Mouse (Mus musculus): Measurements from ENCODE around the gene Sox5.

The Sox5 gene

DNA sequence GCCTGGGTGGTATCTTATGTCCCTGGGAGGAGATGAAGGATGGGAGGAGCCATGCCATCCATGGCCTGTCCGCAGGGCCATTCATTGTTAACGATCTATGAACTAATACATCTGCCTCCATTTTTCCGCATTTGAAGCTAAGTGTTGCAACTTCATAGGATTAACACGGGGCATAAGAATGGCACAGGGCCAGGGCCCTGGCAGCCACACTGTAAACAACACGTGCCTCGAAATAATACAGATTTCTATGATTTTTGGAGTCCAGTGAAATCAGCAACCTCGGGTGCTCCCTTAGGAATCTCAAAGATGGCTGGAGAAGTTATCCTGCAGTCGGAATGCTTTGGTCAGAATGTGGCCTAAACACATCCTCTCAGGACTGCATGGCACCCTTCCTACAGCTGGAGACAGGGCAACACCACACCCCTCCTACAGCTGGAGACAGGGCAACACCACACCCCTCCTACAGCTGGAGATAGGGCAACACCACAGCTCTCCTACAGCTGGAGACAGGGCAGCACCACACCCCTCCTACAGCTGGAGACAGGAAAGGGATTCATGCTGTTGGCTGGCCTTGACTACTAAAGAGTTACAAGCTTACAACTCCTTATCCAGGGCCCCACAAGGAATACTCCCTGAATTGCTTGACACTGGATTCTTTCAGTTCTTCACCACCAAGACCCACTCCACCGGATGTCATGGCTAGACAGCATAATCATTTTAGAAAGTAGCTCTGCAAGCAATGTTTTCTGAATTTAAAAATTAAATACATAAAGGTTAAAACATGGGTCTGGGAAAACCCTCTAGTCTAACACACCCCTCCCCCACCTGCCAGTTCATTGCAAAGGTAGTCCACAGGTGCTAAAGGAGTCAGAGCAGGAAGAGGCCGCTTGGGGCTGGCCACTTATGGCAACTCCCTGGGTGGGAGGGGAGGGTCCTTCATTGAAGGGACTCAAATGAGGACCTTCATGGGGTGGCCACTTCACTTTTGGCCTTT, 122.4 kb downstream of the Sox5 start:
- DNase-seq (ENCODE audit: low read depth, low spot score), result peak; percentile 13

DNA sequence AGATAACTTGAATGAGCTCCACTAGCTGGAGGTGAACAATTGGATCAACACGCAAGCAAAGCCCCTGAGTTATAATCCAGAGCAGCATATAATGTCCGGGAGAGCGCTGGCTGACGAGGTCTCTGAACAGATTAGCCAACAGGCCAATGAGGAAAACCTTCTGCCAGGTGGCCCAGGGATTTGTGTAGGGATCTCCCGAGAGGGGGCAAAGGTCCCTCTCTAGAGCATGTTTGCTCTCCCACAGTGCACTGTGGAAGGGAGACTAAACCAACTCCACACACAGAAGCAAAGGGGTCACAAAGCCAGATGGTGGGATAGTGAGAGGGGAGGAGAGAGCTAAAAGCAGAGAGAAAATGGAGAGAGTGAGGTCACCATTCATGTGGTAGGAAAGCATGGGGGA, 128.9 kb downstream of the Sox5 start:
- DNase-seq (ENCODE audit: low read depth, low spot score), result no peak

DNA sequence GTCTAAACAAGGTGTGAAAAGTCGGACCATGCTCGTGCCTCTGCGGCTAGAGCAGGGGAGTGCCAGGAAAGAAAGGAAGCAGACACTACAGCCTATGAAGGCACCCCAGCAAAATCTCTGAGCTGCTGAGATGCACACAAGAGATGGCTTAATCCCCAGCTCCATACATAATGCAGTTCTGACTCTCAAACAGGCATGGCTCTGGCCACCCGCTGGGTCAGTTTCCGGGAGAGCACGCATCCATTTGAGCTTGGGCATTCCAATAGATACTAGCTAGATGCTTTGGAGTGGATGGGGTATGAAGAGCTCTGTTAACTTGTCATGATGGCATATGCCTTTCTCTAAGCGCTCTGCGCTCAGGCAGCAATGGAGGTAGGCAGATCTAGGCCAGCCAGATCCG, 132.9 kb downstream of the Sox5 start:
- peak; percentile 16 for DNase-seq (ENCODE audit: low read depth, low spot score)

DNA sequence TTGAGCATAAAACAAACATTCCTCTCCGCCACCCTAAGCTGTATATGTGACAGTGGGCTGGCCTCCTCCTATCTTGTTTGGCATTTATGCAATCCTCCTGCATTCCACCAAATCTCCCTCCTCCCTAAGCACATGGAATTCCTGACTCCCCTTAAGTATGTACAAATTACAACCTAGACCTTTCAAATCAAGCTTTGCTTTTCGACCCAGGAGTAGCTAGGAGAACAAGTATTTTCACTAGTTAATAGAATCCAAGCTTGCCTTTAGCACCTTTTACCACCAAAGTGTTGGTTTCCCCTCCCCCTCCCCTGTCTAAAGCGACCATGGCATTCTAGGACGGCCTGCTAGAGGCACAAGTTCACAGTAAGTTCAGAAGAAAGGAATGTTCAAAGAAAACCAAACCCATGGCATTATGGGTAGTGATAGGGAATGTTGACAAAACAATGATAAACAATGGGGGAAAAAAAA, 133.6 kb downstream of the Sox5 start:
- DNase-seq (ENCODE audit: low read depth, low spot score), result no peak

DNA sequence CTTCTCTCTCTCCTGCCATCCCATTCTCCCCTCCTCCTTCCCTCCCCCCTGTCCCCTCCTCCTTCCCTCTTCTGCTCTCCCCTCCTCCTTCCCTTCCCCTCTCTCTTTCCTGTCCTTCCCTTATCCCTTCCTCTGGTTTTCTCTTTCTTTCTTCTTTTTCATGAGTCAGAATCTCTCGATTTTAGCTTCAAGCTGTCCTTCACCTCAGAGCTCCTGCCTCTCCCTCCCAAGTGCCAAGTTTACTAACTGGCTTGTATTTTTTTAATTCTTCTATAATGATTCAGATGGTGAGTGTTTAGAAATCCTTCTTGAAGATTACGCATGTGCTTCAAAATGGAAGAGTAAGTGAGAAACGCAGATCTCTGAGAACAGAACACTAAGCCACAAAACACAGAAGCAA, 135.4 kb downstream of the Sox5 start:
- no peak for DNase-seq (ENCODE audit: low read depth, low spot score)

DNA sequence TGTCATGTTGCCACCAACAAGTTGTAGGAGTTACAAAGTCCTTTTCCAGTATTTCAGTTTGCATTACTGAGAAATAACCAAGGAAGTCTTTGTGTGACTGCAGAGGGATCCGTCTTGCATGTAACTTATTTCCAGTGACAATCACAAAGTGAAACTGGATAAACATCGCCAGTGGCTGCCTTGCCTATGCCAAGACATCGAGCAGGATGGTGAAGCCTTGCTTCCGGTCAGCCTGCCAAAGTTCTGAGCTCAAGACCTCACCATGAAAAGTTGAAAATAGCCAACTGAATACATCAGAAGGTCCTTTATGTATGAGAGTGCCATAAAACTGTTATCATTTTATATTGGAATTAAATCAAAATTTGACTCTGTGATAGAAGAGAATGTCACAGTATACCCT, 136.0 kb downstream of the Sox5 start:
- no peak for DNase-seq (ENCODE audit: low read depth, low spot score)

DNA sequence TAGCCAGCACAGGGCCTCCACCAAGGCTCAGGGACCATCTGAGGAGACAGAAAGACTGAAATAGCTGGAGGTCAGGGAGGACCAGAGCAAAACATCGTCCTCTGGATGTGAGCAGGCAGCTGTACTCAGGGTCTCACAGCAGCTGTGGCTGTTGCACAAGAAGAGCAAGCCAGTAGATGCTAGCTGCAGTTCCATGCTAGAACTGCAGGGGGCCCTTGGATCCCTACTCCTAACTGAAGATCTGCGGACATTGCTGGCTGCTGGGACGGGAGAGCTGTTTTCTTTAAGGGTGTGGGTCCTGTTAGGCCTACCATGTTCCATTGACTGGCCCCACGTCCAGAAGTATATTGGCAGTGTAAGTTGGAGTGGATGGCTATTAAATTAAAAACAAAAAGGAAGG, 137.1 kb downstream of the Sox5 start:
- peak; percentile 76 for DNase-seq (ENCODE audit: low read depth, low spot score)

DNA sequence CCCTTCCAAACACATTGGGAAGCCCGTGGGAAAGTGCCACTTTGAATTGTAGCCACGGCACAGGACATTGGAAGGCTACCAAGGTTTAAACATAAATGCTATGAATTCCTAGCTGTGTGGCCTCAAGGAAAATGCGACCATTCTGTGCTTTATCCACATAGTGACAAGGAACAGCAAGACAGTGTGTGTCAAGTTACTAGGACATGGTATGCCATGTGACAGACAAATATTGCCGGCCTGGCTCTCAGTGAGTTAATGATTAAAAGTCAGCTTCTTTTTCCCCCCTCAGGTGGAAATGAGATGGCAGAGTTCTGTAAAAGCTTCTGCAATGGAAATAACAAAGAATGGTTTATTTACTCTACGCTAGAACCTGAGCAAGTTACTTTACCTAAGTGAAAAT, 138.2 kb downstream of the Sox5 start:
- DNase-seq (ENCODE audit: low read depth, low spot score), result no peak

DNA sequence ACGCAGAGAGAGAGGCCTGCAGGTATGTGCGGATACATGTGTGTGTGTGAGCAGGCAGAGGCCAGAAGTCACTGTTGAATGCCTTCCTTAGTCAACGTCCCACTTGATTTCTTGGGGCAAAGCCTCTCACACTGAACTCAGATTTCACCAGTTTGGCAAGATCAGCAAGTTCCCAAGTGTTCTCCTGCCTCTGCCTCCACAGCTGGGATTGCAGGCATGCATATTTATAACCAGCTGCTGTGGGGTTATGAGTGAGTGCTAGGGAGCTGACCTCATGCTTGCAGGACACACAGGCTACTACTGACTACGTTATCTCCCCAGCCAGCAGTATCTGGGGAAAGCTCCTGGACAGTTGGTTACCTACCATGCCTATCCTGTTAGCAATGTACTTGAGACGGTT, 139.9 kb downstream of the Sox5 start:
- DNase-seq (ENCODE audit: low read depth, low spot score), result no peak

DNA sequence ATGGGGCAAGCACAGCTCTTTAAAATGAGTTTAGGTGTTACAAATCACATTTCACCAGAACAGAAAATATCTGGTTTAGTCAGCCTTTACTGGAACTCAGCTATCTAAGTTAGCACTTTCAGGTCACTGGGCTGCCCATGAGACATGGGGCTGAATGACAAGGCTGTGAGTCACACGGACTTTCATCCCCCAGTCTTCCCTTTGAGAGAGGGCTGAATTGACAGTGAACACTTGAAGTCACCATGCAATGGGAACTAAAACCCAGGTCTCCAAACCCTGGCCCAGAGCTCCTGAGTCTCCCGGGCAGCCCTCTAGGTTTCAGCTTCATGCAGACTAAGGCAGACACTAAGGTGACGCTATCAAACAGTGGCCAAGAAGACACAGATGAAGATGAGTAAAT, 141.2 kb downstream of the Sox5 start:
- no peak for DNase-seq (ENCODE audit: low read depth, low spot score)

DNA sequence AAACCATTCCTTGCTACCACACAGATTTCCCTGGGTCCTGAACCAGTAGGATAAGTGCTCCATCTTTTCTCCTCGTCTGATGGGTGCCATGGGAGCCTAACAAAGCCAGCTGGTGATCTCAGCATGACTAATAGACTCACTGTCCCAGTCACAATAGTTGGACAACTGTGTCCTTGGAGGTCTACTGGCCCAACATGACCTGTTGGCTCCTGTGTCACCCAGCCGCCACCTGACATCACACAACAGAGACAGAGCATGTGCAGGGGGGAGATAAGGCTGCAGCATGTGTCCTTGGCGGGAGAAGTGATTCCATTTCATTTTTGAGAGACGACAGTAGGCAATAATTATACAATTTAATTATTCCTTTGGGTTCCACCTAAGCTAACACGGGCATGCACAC, 143.2 kb downstream of the Sox5 start:
- no peak for DNase-seq (ENCODE audit: low read depth, low spot score)

DNA sequence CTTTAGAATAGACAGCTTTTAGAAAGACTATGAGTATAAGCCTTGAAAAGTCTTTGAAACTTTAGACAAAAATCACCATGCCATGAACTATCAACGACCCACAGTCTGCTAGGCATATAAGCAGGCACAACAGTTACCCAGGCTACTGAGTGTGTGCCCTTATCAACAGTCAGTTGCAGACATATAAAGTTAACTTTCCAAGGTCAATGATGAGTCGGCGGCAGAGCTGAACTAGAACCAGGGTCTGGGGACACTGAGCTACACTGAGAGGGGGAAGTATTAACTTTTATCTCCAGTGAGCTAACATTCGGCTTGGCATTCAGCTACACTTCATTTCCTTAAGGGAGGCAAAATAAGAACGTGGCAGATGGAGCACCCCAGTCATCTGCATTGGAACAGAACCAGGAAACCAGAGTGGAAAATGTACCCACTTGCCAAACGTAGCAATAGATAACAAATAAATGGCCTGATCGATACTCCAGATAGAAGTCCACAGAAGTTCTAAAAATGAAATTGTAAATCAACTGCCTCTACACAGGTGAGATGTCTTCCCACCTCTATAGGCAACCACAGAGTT, 154.2 kb downstream of the Sox5 start:
- DNase-seq (ENCODE audit: low read depth, low spot score), result no peak

DNA sequence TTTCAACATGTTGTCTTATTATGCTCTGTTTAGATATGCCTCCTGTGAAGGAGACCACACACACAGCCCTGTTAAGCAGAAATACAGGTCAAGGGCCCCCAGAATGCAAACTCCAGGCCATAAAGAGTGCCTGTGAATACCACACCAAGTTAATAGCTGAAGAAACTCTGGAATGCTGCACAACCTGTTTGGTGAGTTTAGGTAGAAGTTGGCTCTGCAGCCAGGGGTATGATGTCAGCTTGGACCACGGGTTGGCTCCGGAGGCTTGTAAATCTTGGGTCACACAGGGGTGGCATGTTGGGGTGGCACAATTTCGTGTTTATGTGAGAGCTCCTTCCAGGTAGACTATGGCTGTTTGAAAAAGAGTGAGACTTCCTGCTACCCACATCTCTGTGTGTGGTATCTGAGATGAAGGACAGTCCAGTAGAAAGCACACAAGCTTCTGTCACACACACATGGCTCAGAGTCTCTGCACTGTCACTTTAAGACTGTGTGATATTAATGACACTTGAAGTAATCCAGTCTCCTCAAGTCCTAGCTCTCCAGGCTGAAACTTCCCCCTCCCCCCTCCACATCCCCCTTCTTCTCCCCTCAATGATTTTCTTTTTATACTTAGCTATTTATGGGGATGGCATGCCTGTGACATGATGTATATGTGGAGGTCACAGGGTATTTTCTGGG, 160.5 kb downstream of the Sox5 start:
- DNase-seq (ENCODE audit: low read depth, low spot score), result no peak

DNA sequence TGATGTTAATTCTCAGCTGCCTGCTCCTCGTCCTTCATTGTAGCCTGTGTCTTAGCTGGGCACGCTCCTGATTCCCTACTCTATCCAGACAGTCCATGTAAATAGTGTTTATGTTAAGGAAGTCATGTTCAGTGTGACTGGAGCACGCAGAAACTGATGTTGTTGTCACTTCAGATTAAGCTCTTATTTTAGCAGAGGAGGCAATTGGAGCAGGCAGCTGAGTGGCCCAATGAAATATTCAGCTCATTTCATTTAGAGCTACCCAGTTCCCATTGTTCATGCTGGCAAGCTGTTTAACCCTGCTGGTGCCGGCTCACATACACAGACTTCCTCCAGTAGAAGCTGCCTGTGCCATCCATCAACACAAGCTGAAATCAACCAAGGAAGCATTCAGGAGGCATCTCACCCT, 170.4 kb downstream of the Sox5 start:
- no peak for DNase-seq (ENCODE audit: low read depth, low spot score)

DNA sequence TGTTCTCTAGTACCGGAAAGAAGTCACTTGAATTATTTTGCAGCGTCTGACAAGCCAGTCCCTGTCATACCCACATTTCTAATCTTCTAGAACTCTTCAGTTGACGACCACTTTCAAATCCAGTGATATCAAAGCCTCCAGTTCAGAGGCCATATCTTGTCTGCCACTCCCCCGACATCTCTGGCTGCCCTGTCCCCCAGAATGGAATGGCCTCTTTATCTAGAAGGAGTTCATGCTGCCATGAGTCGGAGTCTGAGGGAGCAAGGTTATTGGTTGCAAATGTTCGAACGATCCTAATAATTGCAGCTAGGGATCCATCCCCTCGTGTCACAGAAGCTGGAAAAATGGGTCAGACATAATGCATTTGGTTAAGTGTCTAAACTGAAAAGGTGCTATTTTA, 170.9 kb downstream of the Sox5 start:
- no peak for DNase-seq (ENCODE audit: low read depth, low spot score)

DNA sequence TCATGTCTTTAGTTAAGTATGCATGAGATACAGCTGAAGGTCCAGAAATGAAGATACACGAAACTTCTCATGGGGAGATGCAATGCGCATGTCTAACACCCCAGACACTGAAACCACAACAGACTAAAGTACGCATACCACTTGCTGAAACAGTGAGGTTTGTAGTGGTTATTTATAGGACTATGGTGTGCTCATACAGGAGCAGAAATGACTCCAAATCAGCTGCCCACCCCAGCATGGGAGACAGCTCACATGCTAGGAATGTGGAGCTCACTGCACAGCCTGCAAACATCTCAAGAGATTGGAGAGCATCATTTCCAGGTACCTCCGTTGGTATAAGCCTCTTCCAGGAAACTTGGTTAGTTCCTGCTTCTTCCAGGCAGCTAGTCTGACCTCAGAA, 178.9 kb downstream of the Sox5 start:
- no peak for DNase-seq (ENCODE audit: low read depth, low spot score)

DNA sequence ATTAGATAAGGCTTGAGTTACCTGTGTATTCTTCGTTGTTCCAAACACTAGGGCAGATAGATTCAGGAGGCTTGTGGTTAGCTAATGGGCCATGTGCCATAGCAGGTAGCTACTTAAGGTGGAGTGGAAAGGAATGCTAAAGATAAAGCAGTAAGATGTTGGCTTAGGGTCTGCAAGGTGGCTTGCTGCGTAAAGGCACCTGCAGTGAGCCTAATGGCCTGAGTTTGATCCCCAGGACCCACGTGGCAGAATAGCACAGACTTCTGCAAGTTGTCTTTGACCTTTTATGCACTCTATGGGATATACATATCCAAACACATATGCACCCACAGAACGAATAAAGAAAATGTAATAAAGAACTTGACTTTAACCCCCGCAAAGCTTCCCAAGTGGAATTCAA, 181.4 kb downstream of the Sox5 start:
- no peak for DNase-seq (ENCODE audit: low read depth, low spot score)

DNA sequence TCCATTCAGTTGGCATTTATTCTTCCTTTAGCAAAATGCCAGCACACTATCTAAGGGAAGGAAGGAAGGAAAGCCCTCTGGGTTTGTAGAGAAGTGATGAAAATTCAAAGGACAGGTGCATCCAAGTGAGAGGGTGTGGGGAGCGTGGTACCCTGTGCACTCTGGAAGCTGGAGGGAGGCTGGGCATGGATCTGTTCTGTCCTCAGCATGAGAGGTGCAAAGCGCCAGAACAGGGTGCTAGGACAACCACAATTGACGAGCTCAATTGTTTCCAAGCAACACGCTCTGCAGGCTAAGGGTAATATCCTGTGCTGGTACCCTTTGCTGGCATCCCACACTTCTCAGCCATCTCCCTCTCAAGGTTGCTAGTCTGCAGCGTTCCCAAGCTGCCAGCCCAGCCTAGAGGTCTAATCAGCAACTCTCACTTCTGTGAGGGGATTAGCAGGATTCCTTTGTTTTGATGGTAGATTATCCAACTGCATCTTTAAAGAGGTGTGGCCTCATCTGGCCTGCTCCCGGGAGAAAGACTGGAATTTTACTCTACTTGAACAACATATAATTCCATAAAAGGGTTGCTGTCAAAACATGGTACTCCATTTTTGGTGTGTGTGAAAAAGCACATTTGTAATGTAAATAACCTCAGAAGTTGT, 183.3 kb downstream of the Sox5 start:
- DNase-seq (ENCODE audit: low read depth, low spot score), result no peak

DNA sequence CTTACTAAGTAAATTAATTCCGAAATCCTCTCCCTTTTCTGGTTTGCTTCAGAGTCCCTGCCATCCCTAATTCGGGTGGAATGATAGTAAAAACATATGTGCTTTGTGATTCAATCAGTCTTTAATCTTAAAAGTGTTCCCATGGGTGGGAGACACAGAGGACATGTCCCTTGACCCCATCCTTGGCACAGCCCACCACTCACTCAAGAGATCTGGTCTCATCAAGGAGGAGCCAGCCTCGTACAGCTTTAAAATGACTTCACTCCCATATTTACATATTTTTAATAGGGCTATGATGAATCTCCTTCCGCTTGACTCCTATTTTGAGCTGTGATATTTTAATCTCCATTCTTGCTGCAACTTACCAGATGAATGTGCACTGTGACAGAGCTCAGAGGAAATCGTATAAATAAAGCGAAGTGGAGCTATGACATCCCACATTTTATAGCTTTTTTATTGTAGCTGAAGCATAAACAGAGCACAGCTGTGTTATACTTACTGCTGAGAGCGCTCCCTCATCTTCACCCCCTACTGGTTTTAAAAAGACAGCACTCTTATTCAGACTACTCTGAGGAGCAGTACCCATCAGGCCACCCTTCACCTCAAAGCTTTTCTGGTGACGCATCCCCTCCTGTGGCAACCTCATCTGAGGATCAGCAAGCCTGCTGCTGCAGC, 185.1 kb downstream of the Sox5 start:
- no peak for DNase-seq (ENCODE audit: low read depth, low spot score)

DNA sequence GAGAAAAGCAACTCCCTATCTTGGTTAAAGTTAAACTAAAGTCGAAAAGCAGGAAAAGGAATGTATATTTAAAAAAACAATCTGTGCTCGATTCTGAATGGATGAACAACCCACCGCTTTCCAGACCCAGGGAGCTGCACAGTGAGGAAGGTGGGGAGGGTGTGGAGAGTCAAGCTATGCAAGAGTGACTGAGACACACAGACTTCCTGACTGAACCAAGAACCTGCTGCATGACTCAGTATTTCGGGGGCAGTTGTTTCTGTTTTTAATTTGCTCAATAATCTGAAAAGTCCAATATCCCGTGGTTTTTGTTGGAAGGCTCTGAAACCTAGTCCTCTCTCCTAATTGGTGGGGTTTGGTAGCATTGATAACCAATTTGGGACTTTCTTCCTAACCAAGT, 196.9 kb downstream of the Sox5 start:
- DNase-seq (ENCODE audit: low read depth, low spot score), result no peak

DNA sequence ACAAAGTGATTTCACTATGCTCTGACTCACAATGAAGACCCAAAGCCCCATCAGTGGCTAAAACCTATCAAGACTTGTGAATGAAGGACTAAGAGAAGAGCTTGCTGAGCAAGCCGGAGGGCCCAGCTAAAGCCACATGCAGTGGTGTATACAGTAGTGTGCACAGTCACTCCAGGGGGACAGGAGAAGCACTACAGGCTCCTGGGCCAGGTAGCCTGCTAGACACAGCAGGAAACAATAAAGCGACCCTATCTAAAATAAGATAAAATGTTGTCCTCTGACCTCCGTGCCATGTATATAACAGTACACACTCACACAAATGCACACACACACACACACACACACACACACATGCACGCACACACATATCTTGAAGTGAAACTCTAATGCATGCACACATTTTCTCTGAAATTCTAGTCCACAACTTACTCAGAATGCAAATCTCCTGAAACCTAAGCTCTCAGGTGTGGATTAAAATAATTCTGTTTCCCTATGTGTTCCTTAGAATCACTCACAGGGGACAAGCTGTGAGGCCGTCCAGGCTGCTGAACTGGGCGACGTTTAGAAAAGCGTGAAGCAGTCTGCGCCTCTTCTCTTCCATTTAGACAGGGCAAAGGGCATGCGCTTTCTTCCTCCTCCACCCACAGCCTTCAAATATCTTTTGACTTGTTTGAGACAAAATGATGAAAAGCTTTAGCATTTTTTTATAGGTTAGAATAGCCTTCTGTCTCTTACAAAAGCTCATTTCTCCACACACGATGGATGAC, 197.5 kb downstream of the Sox5 start:
- DNase-seq (ENCODE audit: low read depth, low spot score), result no peak

Measured in ES-CJ7 (cell line).